Mouse (Mus musculus) embryonic facial prominence, embryonic 11.5 days (tissue): ENCODE measurements around the gene Pnrc2. TPM values are rescaled to one million over a fixed set of nuclear protein-coding genes. Genes with fewer than 3 reads are reported as not detected.

Source experiments
- polyA plus RNA-seq: library from polyadenylated mRNA; unstranded; fragments of >200 nt; fragmentation: Nextera tagmentation; extraction: Ambion mirVana; gene quantifications from 2 replicates; pipeline ENCODE4 v1.2.1, GENCODE M21; 2014

Gene Pnrc2
- polyA plus RNA-seq, 1 experiment from 2014 or later, result 251 TPM

Other genes with a start within 250 kb of the Pnrc2 start
- gene Ifnlr1, start 187.6 kb downstream of the Pnrc2 start, polyA plus RNA-seq, result 0.59 and 0.70 TPM in 2 replicates
- not detected in 2 replicates for gene Il22ra1, start 145.7 kb downstream of the Pnrc2 start, polyA plus RNA-seq
- 0.31 TPM in 1 of 2 replicates, not detected in the other for gene Myom3, start 114.1 kb downstream of the Pnrc2 start, polyA plus RNA-seq
- gene Srsf10, start 18.1 kb downstream of the Pnrc2 start, polyA plus RNA-seq, result 421 and 489 TPM in 2 replicates
- 0.25 and 0.43 TPM in 2 replicates for gene Cnr2, start 21.5 kb upstream of the Pnrc2 start, polyA plus RNA-seq
- gene Fuca1, start 46.9 kb upstream of the Pnrc2 start, polyA plus RNA-seq, result 39.2 and 45.5 TPM in 2 replicates
- 67.0 and 76.0 TPM in 2 replicates for gene Hmgcl, start 72.6 kb upstream of the Pnrc2 start, polyA plus RNA-seq
- 23.1 and 25.8 TPM in 2 replicates for gene Gale, start 89.9 kb upstream of the Pnrc2 start, polyA plus RNA-seq
- 99.6 and 114 TPM in 2 replicates for gene Lypla2, start 98.8 kb upstream of the Pnrc2 start, polyA plus RNA-seq
- gene Pithd1, start 113.4 kb upstream of the Pnrc2 start, polyA plus RNA-seq, result 65.3 and 67.9 TPM in 2 replicates
- 49.9 and 51.0 TPM in 2 replicates for gene Eloa, start 147.9 kb upstream of the Pnrc2 start, polyA plus RNA-seq
- 410 and 431 TPM in 2 replicates for gene Rpl11, start 179.6 kb upstream of the Pnrc2 start, polyA plus RNA-seq